Mouse (Mus musculus) liver, embryonic 14.5 days (tissue): ENCODE measurements around the gene Fat2.

Source experiments
- CTCF ChIP-seq: IDR thresholded peaks from 2 replicates; pipeline ENCODE4 v1.5.1; 2016; ENCODE audit warnings: antibody characterized with exemption, low read depth, control low read depth
- EP300 ChIP-seq: IDR thresholded peaks from 2 replicates; pipeline ENCODE4 v1.6.1; 2016; ENCODE audit warnings: antibody characterized with exemption, low read depth

- TF ChIP-seq CTCF: no peak
- TF ChIP-seq EP300: no peak
These were observed 75.3 kb downstream of the Fat2 start for GRCm38 (mm10) chr11:55261105-55261504.
